Mouse (Mus musculus): ENCODE measurements around the gene Myh13. TPM values are rescaled to one million over a fixed set of nuclear protein-coding genes. Genes with fewer than 3 reads are reported as not detected.

Myh13 gene
- polyA plus RNA-seq, 1 experiment = not detected

- TF ChIP-seq POLR2A (IDR thresholded peaks at IDR 0.05; ENCODE audit: low read depth, low read length) (no peak), CTCF (IDR thresholded peaks at IDR 0.05; ENCODE audit: borderline replicate concordance, insufficient read depth, low read length) (no peak)
- Histone ChIP-seq H3K4me3 (ENCODE audit: insufficient read depth, low read length) (no peak overlapping the region), H3K27ac (ENCODE audit: insufficient read depth, low read length) (no peak overlapping the region), H3K4me1 (ENCODE audit: control insufficient read depth, insufficient read depth, low read length) (peaks cover 9% of the 10 kb centered on the region)
These were observed 63.2 kb downstream of the Myh13 start for GRCm38 (mm10) chr11:67384653-67385052.

GRCm38 (mm10) chr11:67386815-67387415 lies 65.5 kb downstream of the Myh13 start:
- H3K4me1 ChIP-seq (ENCODE audit: control insufficient read depth, insufficient read depth, low read length) = no peaks in the 10 kb centered on the region
- TF ChIP-seq POLR2A (IDR thresholded peaks at IDR 0.05; ENCODE audit: low read depth, low read length) = no peak
- no peak for TF ChIP-seq CTCF (IDR thresholded peaks at IDR 0.05; ENCODE audit: borderline replicate concordance, insufficient read depth, low read length)
- no peak overlapping the region for H3K4me3 ChIP-seq (ENCODE audit: insufficient read depth, low read length)
- H3K27ac ChIP-seq (ENCODE audit: insufficient read depth, low read length) = no peak overlapping the region

GRCm38 (mm10) chr11:67390679-67391384 lies 69.4 kb downstream of the Myh13 start:
- Histone ChIP-seq H3K27ac (ENCODE audit: insufficient read depth, low read length) (no peak overlapping the region), H3K4me1 (ENCODE audit: control insufficient read depth, insufficient read depth, low read length) (no peaks in the 10 kb centered on the region), H3K4me3 (ENCODE audit: insufficient read depth, low read length) (no peak overlapping the region)
- TF ChIP-seq CTCF (IDR thresholded peaks at IDR 0.05; ENCODE audit: borderline replicate concordance, insufficient read depth, low read length) = no peak
- no peak for TF ChIP-seq POLR2A (IDR thresholded peaks at IDR 0.05; ENCODE audit: low read depth, low read length)

- no peak overlapping the region for H3K4me3 ChIP-seq (ENCODE audit: insufficient read depth, low read length)
- H3K4me1 ChIP-seq (ENCODE audit: control insufficient read depth, insufficient read depth, low read length) = no peaks in the 10 kb centered on the region
- TF ChIP-seq CTCF (IDR thresholded peaks at IDR 0.05; ENCODE audit: borderline replicate concordance, insufficient read depth, low read length) (no peak), POLR2A (IDR thresholded peaks at IDR 0.05; ENCODE audit: low read depth, low read length) (no peak)
- no peak overlapping the region for H3K27ac ChIP-seq (ENCODE audit: insufficient read depth, low read length)
These were observed 70.9 kb downstream of the Myh13 start for GRCm38 (mm10) chr11:67392369-67392768.

- Histone ChIP-seq H3K27ac (ENCODE audit: insufficient read depth, low read length) (no peak overlapping the region), H3K4me3 (ENCODE audit: insufficient read depth, low read length) (no peak overlapping the region), H3K4me1 (ENCODE audit: control insufficient read depth, insufficient read depth, low read length) (peaks cover 7% of the 10 kb centered on the region)
- TF ChIP-seq CTCF (IDR thresholded peaks at IDR 0.05; ENCODE audit: borderline replicate concordance, insufficient read depth, low read length) = no peak
- no peak for TF ChIP-seq POLR2A (IDR thresholded peaks at IDR 0.05; ENCODE audit: low read depth, low read length)
These were observed 79.5 kb downstream of the Myh13 start for GRCm38 (mm10) chr11:67400956-67401355.

GRCm38 (mm10) chr11:67414346-67414940 lies 93.0 kb downstream of the Myh13 start:
- no peaks in the 10 kb centered on the region for H3K4me1 ChIP-seq (ENCODE audit: control insufficient read depth, insufficient read depth, low read length)
- no peak overlapping the region for H3K27ac ChIP-seq (ENCODE audit: insufficient read depth, low read length)
- no peak overlapping the region for H3K4me3 ChIP-seq (ENCODE audit: insufficient read depth, low read length)
- no peak for TF ChIP-seq CTCF (IDR thresholded peaks at IDR 0.05; ENCODE audit: borderline replicate concordance, insufficient read depth, low read length)
- TF ChIP-seq POLR2A (IDR thresholded peaks at IDR 0.05; ENCODE audit: low read depth, low read length) = no peak

Other genes starting within 250 kb of the Myh13 start
- gene Myh3, start 243.4 kb upstream of the Myh13 start, polyA plus RNA-seq (2011; ENCODE audit: insufficient read length, low read depth, missing spikeins) = not detected in 2 replicates
- 0.08 and 0.12 TPM in 2 replicates for gene Myh2, start 150.6 kb upstream of the Myh13 start, polyA plus RNA-seq (2011; ENCODE audit: insufficient read length, low read depth, missing spikeins)
- 0.28 TPM in 1 of 2 replicates, not detected in the other for gene Myh1, start 121.6 kb upstream of the Myh13 start, polyA plus RNA-seq (2011; ENCODE audit: insufficient read length, low read depth, missing spikeins)
- not detected in 2 replicates for gene Myh4, start 83.6 kb upstream of the Myh13 start, polyA plus RNA-seq (2011; ENCODE audit: insufficient read length, low read depth, missing spikeins)
- gene Myh8, start 44.5 kb upstream of the Myh13 start, polyA plus RNA-seq (2011; ENCODE audit: insufficient read length, low read depth, missing spikeins) = not detected in 2 replicates
- 22.7 and 23.6 TPM in 2 replicates for gene Gas7, start 133.8 kb downstream of the Myh13 start, polyA plus RNA-seq (2011; ENCODE audit: insufficient read length, low read depth, missing spikeins)

Data from embryonic fibroblast, embryonic 13.5 days (primary cell).